11 mouse cellular contexts compared by ENCODE assay signal in genomic region chr1:177458456-177459389, GRCm38 (mm10). TPM values are rescaled to one million over a fixed set of nuclear protein-coding genes. Genes with fewer than 3 reads are reported as not detected.
DNase-seq lines count a peak whose midpoint lies in the region; ATAC-seq and TF ChIP-seq lines count a peak whose summit lies in the region.
"Had no signal": no experiment of that assay in that cellular context is flagged by ENCODE, and none has a peak within 500 bp of the region (broad histone marks: within the 10 kb centered on the region; RNA-seq: fewer than 3 reads in every experiment).

No protein-coding gene starts in this region.

- H3K9ac ChIP-seq in lung, embryonic 14.5 days: no peak overlapping the region
- H3K9ac ChIP-seq in embryonic facial prominence, embryonic 14.5 days (ENCODE audit: low read depth, low read length): no peak overlapping the region
- H3K9ac ChIP-seq in midbrain, embryonic 16.5 days (ENCODE audit: low read depth, low read length): no peak overlapping the region
- H3K9ac ChIP-seq: stomach, embryonic 15.5 days had no signal

- peak; percentile 57; the same call in 1 of the 2 replicates for ATAC-seq in lung, embryonic 14.5 days (ENCODE audit: insufficient read depth)
- ATAC-seq in embryonic facial prominence, embryonic 14.5 days (ENCODE audit: low read depth): 0 out of 2 replicates have a peak, but pooled peaks have one; percentile 15
- ATAC-seq in midbrain, embryonic 16.5 days: no peak
- ATAC-seq: CD4-positive, CD25-positive, alpha-beta regulatory T cell, adult 4 months had no signal

- TF ChIP-seq CTCF in lung, embryonic 14.5 days (IDR thresholded peaks at IDR 0.05; ENCODE audit: low read depth): no peak

- H3K4me2 ChIP-seq in lung, embryonic 14.5 days: no peak overlapping the region; the same call in 1 of the 2 replicates
- no peak overlapping the region for H3K4me2 ChIP-seq in embryonic facial prominence, embryonic 14.5 days (ENCODE audit: low read depth, low read length)
- H3K4me2 ChIP-seq in midbrain, embryonic 16.5 days (ENCODE audit: low read length): peak overlapping the region; percentile 1; the same call in 1 of the 2 replicates
- H3K4me2 ChIP-seq: stomach, embryonic 15.5 days had no signal

- WGBS in lung, embryonic 14.5 days: 65% methylated on average over 18 of the region's 18 CpGs
- WGBS in embryonic facial prominence, embryonic 14.5 days: 53% methylated on average over 18 of the region's 18 CpGs
- WGBS in midbrain, embryonic 16.5 days: 58% methylated on average over 18 of the region's 18 CpGs

- no peaks in the 10 kb centered on the region for H3K4me1 ChIP-seq in lung, embryonic 14.5 days (ENCODE audit: insufficient read depth)
- no peaks in the 10 kb centered on the region for H3K4me1 ChIP-seq in embryonic facial prominence, embryonic 14.5 days (ENCODE audit: control insufficient read depth, insufficient read depth, low read length)
- peaks cover 3% of the 10 kb centered on the region; the same call in 1 of the 2 replicates for H3K4me1 ChIP-seq in midbrain, embryonic 16.5 days (ENCODE audit: control insufficient read depth, insufficient read depth, low read length)
- H3K4me1 ChIP-seq: stomach, embryonic 15.5 days had no signal

- H3K9me3 ChIP-seq in lung, embryonic 14.5 days (ENCODE audit: low read depth, low read length): no peaks in the 10 kb centered on the region
- no peaks in the 10 kb centered on the region for H3K9me3 ChIP-seq in embryonic facial prominence, embryonic 14.5 days (ENCODE audit: control insufficient read depth, low read length)
- no peaks in the 10 kb centered on the region for H3K9me3 ChIP-seq in midbrain, embryonic 16.5 days (replicated peaks; ENCODE audit: control insufficient read depth, low read length, poor library complexity, severe bottlenecking)
- H3K9me3 ChIP-seq: stomach, embryonic 15.5 days had no signal

- DNase-seq in lung, embryonic 14.5 days: peak; percentile 32
- no peak for DNase-seq in lung, adult 18-20 months
- DNase-seq in embryonic facial prominence, embryonic 14.5 days (ENCODE audit: low spot score): no peak
- peak; percentile 77 for DNase-seq in kidney, adult 18-20 months
- no peak for DNase-seq in ovary, postnatal 10 days (ENCODE audit: low spot score)
- no peak for DNase-seq in MN1 (ENCODE audit: low spot score)
- no peak for DNase-seq in embryo, embryonic 11 days
- DNase-seq: lung, postnatal 36 days had no signal

- no peaks in the 10 kb centered on the region for H3K27me3 ChIP-seq in lung, embryonic 14.5 days (ENCODE audit: insufficient read depth, low read length)
- no peaks in the 10 kb centered on the region for H3K27me3 ChIP-seq in embryonic facial prominence, embryonic 14.5 days (replicated peaks; ENCODE audit: control insufficient read depth, insufficient read depth, low read length)
- H3K27me3 ChIP-seq in midbrain, embryonic 16.5 days (ENCODE audit: control insufficient read depth, insufficient read depth, low read depth, low read length): no peaks in the 10 kb centered on the region
- H3K27me3 ChIP-seq: stomach, embryonic 15.5 days had no signal

- H3K36me3 ChIP-seq in lung, embryonic 14.5 days (ENCODE audit: insufficient read depth): no peaks in the 10 kb centered on the region
- no peaks in the 10 kb centered on the region for H3K36me3 ChIP-seq in embryonic facial prominence, embryonic 14.5 days (ENCODE audit: control insufficient read depth, insufficient read depth, low read length)
- no peaks in the 10 kb centered on the region for H3K36me3 ChIP-seq in midbrain, embryonic 16.5 days (ENCODE audit: control insufficient read depth, insufficient read depth, low read length)
- H3K36me3 ChIP-seq: stomach, embryonic 15.5 days had no signal

- H3K27ac ChIP-seq in lung, embryonic 14.5 days (ENCODE audit: low read depth): no peak overlapping the region; the same call in 1 of the 2 replicates
- H3K27ac ChIP-seq in embryonic facial prominence, embryonic 14.5 days (replicated peaks; ENCODE audit: low read depth, low read length): no peak overlapping the region
- H3K27ac ChIP-seq in midbrain, embryonic 16.5 days (ENCODE audit: low read length): no peak overlapping the region
- H3K27ac ChIP-seq: stomach, embryonic 15.5 days had no signal

- H3K4me3 ChIP-seq in lung, embryonic 14.5 days (ENCODE audit: low read depth, low read length): no peak overlapping the region
- no peak overlapping the region for H3K4me3 ChIP-seq in embryonic facial prominence, embryonic 14.5 days (ENCODE audit: low read depth, low read length)
- H3K4me3 ChIP-seq in midbrain, embryonic 16.5 days (ENCODE audit: low read depth, low read length): no peak overlapping the region
- H3K4me3 ChIP-seq: stomach, embryonic 15.5 days had no signal

RNA-seq across cellular contexts. Expression of gene Zbtb18, which starts 16.6 kb away (rescaled TPM):
- polyA plus RNA-seq in lung, embryonic 14.5 days (2014; fragmentation: Nextera tagmentation; extraction: Ambion mirVana): 2.1 and 3.0 TPM in 2 replicates
- 4.5 and 7.0 TPM in 2 replicates for polyA plus RNA-seq in embryonic facial prominence, embryonic 14.5 days (2014; fragmentation: Nextera tagmentation; extraction: Ambion mirVana)
- polyA plus RNA-seq in midbrain, embryonic 16.5 days (2015; fragmentation: Nextera tagmentation; extraction: Ambion mirVana): 3.6 and 4.4 TPM in 2 replicates

Comparison
In these comparisons a context has a peak if more than half of its experiments do, and no peak if none do; other contexts are left out.
1. DNase-seq: peak in lung, embryonic 14.5 days (single experiment) and kidney, adult 18-20 months (single experiment); none in lung, adult 18-20 months (0 of 2), embryonic facial prominence, embryonic 14.5 days (single experiment), ovary, postnatal 10 days (single experiment), MN1 (single experiment) and embryo, embryonic 11 days (single experiment).